Mouse (Mus musculus) adipocyte (in vitro differentiated cells): ENCODE measurements at regions not wholly inside any gene's neighbourhood (a gene's known extent, or its start where the extent isn't known, plus 50 kb on each side); places are given as distances from the start of the nearest gene placed in this dataset.

Experiments used
- DNase-seq: peaks from one replicate; pipeline ENCODE4 v3.0.0-alpha.2; 2016; ENCODE audit warnings: low spot score

DNA sequence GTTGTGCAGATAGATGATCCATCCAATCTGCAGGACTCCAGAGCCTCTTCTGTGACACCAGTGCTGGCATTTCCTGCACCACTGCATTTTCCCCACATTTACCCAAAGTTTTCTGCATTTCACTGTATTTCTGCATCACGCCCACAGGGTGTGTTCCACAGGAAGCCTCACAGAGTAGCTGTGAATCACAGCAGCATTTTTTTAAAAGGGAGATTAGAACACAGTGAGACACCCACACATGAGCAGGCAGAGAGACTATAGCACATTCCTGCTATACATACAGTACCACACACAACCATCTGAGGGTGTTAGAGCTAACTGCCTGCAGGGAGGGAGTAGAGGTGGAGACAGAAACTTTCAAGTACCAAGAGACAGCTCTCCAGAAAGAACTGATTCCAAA lies 141.1 kb upstream of the Cops8 start:
- DNase-seq = no peak

DNA sequence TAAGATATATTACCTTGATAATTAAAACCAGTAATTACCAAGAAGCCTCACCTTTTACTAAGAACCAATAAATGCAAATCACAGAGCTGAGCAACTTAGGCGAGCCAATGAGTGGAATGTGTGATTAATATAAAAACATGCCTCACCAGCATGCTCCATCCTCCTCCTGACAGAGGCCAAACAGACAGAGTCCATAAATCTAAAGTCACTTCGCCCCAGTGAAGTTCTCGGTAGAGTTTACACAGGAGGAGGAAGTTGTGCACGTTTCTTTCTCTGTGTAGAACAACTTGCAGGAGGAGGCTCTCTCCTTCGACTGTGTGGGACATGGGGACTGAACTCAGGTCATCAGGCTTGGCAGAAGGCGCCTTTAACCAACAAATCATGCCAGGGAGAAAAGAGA lies 139.5 kb upstream of the Cops8 start:
- no peak for DNase-seq

DNA sequence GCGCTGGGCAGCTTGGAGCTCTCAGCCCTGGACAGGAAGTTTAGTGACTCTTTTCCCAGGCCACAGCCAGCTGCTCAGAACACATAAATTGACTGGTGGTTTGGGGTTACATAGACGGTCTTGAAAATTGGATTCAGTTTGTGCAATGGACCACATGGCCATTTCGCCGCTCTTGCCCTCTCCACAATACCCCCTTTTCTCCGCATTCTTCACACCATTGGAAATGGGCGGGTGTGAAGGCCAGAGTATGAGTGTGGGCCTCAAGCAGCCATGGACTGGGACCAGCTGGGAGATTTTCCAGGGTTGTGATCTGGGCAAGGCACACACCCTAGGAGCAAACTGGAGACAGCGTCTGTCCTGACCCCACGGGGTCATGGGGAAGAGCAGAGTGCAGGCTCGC lies 135.1 kb upstream of the Cops8 start:
- DNase-seq = no peak

DNA sequence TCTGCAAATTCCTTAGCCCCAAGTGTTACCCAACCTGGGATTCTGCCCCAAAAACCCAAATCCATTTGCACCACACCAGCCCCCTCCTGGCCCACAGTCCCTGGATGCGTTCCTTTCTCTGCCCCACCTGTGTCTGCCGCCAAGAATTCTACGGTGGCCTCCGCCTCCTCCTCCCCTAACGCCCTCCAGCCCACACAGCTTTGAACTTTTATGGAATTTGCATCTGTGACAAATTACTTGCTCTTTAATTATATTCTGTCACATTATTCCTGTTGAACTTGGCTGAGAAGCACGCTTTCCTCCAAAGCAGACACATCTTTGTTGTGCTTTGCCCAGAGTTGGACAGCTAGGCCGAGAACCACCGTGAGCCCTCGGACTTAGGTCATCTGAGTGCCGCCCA lies 131.8 kb upstream of the Cops8 start:
- no peak for DNase-seq

DNA sequence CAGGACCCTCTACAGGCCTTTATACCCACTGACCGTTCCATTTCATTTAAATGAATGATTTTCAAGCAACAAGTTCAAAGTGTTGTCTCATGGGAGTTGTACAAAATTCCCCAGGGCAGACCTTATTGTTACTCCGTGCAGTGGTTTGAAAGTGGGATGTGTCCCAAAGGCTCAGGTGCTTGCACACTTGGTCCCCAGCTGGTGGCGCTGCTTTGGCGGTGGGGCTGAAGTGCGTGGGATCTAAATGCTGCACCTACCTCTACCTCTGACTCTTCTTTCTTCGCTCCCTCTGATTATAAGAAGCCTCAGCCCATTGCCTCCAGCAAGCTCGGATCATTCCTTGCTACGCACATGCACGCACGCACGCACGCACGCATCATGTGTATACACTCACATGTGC lies 131.0 kb upstream of the Cops8 start:
- no peak for DNase-seq

DNA sequence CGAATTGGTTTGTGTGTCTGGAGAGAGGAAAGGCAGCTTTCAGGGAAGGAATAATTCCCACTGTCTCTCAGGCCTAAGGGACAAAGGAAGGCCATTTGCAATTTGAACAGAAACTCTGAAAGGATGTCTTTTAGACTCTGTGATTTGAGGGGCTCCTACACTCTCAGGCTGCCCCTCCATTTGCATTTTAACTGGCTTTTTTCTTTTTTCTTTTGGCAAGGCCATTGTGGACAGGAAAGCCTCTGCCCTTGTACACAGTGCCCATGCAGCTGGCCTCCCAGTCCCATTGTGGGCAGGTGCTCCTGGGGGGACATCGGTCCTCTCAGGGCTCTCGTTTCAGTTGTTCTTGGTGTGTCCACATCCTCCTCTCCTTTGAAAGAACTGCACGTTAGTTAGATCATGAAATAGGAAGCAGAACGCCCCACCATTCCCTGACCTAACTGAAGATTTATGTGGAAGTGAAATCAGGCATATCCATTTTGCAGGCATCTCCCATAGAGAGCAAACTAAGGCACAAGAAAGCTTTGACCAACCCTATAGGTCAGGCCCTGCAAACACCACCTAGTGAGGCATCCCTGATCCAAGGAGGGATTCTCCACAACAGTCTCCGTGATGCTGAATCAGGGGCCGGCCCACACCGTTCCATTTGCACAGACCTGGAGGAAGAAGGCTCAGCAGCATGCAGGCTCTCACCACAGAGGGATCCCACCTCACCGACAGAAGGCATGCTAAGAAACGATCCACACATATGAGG lies 127.5 kb upstream of the Cops8 start:
- DNase-seq = no peak

DNA sequence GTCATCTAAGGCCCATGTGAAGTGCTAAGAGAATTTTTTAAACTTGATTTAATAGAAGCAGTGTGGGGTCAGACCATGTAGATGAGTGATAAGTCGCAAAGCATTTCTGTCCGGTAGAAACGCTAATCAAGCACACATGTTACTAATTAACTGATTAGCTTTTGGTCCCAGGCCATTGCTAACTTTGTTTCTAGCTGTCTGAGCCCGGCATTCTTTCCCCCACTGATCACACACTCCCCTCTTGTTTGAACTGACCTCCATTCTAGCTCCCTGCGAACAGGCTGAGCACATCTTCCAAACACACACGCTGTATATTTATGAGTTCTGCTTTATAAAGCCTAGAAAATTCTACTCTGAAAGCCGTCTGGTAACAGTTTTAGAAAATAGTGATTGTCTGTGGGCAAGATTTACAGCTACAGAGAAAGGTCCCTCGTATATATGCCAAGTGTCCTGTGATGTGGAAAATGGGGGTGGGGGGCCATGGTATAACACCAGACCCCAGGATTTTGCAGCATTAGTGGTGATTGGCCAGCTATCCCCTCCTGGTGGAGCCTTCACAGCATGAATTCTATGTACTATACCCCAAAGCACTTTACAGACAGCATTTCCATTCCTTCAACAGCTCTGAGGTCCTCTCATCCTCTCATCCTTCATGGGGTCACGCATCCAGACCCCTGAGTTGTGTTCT lies 126.1 kb upstream of the Cops8 start:
- DNase-seq = no peak

DNA sequence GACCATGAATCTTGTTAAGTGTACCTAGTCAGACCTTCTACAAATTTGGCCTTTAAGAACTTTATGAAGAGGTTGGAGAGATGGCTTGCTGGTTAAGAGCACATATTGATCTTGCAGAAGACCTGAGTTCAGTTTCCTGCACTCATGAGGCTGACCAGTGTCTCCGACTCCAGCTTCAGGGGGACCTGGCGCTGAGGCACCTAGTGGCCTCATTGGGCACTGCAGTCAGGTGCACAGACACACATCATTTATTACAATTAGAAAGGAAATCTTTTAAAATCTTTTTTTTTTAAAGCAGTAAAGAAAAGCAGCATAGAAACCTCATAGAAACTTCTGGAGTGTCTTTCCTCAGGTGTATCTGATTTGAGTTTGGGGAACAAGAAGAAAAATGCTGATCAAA lies 123.9 kb upstream of the Cops8 start:
- no peak for DNase-seq

DNA sequence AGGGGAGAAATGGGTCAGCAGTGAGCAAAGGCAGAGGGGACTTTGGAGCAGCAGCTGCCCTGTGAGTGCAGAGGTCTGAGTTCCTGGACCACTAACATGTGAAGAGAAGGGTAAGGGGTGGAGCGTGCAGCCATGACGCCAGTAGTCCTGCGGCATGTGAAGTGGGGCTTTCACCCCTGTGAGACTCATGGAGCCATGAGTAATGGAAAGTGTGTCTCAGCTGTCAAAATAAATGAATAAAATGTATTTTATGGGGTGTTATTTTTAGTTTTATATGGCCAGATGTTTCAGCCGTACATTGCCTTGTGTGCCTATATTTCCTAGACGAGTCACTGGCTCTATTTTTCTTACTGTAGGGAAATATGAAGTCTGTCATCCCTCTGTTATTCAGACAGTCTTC lies 121.5 kb upstream of the Cops8 start:
- no peak for DNase-seq

DNA sequence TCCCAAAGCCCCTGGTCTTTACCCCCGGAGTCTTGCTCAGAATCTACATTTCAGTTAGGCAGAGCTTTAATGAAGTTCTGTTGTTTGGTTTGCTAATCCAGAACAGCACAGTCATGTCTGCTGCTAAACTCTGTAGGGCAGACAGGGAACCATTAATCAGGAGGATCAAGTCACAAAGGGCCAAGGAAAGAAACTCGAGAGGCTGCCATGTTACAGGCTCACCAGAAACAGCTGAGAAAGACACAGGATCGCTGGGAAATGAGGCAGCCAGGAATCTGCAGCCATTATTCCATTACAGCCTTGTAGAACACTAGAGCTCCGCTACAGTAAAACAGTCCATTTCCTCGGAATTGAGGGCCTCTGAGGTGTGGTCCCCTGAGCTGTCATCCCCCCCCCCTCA lies 121.1 kb upstream of the Cops8 start:
- DNase-seq = no peak

DNA sequence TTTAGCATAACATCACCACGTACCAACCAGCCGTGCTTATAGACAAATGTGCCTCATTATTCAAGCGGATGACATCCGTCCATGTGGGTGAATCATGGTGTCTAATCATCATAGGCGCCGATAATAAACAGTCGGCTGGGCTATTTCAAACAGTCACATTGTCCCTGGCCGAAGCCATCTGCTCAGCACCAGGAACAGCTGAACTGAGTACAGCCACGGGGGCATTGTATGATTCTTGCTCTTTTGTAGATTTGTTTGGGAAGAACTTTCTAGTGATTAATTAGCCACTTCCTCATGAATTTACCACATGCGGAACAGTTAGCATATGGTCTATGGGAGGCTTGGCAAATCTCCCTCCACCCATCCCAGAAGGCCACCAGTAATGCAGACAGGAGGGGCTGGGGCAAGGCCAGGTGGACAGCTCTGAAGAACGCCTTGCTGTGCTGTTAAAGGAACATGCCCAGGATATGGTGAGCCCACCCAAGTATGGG lies 116.4 kb upstream of the Cops8 start:
- DNase-seq = no peak

DNA sequence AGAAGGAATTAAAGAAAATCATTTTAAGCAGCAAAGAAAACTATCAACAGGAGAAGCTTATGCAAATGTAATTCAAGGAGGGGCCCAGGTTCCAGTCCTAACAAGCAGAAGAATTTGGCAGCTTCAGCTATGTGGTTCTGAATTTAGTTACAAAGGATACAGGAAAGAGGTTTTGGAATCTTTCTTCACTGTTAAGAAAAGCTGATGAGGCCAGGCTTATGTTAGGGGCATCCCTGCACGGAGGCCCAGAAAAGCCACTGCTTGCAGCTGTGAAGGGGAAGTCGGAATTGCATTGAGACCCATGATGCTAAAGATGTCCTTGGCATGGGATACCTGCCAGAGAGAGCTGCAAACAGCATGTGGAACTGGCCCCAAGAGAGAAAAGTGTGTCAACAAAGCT lies 114.9 kb upstream of the Cops8 start:
- no peak for DNase-seq

DNA sequence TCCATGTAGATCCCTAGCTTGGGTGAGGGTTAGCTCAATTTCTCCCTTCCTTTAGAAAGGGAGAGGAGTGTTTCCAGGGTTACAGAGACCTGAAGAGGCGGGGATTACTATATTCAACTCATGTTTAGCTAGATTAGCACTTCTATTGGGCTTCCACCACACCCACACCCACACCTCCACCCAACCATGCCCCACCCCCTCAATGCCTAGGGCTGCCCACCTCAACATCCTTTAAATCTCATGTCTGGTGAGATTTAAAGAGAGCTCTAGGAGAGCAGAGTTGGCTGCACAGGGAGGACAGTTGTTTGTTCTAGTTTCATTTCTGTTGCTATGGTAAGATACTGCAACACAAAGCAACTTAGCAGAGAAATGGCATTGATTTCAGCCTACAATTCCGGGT lies 113.8 kb upstream of the Cops8 start:
- DNase-seq = no peak

DNA sequence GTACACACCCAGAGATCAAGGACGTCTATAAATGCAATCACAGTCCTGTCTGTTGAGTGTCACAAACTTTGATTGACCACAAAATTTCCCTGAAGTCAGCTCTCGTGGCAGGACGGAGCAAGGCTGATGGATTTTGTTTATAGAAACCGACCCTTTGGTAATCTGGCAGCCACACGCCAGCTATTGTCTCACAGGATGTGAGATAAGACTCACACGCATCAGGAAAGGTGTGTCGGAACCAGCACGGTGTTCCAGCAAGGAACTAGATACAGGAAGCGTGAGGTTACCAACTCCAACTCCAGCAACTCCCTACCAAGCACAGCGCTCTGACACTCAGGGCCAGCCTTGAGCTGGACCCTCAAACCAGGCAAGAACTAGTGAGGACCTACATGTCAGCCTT lies 112.4 kb upstream of the Cops8 start:
- no peak for DNase-seq

DNA sequence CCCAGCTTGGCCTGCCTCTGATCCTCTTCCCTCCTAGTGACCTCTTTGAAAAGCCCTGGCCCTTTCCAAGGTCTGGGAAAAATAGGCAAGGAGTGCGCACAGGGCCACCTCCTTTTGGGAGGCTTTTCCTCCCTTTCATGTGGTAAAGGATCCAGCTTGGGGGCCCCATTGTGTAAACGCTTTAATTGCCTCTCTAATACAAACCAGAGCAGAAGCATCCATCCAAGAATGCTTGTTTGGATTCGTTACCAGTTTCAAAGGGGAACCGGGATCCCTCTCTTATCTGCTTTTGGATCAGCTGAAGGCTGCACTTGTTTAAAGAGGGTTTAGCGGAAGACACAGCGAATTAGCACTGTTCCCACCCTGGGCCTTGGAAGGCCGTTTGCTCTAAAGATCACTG lies 109.3 kb upstream of the Cops8 start:
- no peak for DNase-seq

DNA sequence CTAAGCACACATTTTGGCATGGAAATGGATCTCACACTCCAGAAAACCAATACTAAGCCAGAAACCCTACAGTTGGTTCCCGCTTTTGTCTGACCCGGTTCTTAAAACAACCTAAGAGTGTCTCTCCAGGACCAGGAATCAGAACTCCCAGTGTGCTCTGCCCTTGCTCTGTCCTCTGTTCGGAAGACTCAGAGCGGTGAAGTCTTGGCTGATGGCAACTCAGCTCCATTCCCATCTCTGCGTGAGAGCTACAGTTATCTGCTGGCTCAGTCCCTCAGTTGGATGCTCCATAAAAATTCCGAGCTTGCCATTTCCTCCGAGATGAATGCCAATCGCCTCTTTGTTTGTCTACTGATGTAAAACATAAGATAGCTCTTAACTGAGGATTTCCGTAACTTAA lies 107.6 kb upstream of the Cops8 start:
- no peak for DNase-seq

DNA sequence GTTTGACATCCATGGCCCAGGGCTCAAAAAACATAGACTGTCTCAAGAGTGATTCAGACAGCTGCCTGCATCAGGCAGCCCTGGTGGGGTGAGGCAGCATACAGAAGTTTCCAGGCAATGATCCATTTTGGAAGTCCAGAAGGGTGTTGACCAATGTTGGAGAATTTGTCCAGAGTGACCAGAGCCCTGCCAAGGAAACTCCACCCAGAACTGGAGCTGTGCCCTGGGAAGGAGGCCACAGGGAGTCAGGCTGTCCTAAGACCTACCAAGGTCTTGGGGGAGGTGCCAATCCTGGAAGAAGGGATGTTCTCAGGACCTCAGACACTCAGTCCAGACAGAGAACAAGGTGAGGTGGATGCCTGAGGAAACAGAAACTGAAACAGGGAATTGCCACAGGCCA lies 105.2 kb upstream of the Cops8 start:
- DNase-seq = peak; percentile 98

DNA sequence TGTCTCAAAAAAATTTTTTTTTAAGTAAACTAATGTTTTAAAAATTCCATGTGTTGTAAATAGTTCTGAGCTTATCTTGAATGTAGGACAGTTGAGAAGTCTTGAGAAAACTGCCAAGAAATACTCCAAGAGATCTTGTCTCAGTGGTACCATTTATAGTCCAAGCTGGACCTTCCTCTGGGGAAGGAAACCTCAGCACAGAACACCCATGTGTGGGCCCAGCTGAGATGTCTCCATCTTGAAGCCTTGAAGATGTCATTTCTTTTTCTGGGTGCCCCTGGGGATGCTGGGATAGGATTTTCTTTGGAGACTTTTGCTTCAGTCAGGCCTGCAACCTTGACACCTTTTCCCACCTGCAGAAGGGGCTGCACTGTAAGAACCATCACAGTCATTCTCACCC lies 101.4 kb upstream of the Cops8 start:
- DNase-seq = no peak

DNA sequence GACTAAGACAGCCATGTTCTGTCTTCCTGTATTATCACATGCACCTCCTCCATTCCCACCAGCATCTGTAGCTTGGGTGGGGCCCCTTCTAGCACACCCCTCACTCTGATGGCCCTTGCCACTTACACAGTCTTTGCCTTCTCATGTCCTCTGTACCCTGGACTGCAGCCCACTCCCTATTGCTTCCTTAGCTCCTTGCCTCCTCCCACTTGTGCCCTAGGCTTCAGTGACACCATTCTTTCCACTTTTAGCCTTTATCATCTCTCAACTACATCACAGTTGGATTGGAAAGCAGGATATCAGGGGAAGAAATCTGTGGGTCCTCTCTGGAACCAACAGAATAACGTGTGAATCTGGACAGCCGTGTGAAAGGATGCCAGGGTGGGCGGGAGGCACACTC lies 100.4 kb upstream of the Cops8 start:
- DNase-seq = no peak

DNA sequence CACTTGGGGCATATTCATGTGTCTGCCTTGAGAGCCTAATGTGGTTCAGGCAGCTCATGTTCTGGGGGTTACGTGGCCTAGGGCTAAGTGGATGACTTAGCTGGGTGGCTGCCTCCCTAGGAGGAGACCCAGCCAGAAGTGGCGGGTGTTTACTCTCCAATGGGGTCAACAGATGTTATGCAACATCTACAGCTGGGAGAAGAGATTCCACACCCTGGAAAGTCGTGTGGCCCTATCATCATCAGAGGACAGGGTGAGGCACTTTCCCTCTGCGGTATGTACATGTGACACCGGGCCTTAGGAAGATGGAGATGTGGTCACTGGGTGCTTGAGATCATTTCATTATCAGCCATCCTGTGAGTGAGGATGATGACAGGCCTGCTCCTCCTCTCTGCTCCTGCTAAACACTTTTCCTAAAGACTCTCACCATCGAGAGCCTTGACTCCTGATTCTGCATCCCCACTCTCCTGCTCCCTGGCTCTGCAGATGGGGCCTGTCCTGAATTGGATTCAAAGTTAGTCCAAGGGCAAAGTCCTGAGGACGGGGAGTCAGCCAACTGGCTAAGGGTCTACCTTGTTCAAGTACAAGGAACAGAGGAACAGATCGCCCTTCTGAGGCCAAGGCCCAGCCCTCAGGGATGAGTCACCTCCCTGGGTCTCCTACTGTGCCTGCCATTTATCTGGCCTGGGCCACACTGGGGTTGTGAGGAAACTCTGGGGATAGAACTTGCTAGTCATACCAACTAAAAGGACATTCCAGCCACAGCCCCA lies 99.8 kb upstream of the Cops8 start:
- no peak for DNase-seq

DNA sequence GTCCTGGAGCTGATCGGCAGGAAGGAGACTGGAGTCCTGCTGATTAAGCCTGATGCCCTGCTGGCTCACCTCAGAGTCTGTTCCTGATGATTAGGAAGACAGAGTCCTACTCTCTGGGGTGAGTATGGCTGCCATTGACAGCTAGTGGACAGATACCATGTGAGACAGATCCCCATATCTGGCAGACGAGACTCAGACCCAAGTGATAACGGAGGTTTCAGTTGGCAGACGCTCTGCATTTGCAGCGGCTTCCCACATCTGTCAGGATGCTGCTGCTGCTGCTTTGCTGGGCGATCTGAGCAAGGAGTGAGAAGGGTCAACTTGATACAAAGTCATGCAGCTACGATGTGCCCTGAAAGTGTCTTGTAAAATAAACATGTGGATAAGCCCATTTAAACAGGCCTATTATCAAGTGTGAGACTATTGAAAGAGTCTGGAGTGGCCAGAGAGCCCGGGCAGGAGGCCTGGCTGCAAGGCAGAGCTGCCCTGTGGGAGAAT lies 98.1 kb upstream of the Cops8 start:
- DNase-seq = no peak

DNA sequence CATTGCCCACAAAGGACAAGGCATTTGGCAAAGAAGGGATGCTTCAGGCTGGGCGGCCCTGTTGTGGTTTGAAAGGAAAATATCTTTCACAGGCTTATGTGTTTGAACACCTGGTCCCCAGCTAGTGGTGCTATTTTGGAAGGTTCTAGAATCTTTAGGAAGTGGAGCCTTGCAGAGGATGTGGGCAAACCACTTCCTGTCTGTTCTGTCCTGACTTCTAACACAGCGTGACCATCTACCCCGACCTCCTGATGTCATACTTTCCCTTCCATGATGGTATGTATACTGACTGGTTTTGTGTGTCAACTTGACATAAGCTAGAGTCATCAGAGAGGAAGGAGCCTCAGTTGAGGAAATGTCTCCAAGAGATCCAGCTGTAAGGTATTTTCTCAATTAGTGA lies 97.2 kb upstream of the Cops8 start:
- DNase-seq = no peak

DNA sequence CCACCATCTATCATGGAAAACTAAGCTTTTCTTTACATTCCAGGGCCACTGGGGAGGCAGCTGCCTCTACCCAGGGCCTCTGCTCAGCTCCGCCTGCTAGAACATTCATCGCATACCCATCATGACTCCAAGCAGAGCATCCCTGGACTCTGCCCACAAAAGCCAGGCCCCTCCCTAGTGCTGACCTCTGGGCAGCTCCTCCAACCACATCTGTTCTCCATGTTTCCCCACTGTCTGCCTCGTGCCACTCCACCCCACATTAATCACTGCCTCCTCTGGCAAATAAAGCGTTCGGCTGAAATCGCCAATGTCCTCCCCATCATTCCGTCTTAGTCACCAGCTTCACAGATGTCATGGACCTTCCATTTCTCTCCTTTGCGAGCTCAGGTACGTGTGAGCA lies 96.2 kb upstream of the Cops8 start:
- no peak for DNase-seq
